Mouse (Mus musculus): ENCODE data around the gene Kmt2b.

DNA sequence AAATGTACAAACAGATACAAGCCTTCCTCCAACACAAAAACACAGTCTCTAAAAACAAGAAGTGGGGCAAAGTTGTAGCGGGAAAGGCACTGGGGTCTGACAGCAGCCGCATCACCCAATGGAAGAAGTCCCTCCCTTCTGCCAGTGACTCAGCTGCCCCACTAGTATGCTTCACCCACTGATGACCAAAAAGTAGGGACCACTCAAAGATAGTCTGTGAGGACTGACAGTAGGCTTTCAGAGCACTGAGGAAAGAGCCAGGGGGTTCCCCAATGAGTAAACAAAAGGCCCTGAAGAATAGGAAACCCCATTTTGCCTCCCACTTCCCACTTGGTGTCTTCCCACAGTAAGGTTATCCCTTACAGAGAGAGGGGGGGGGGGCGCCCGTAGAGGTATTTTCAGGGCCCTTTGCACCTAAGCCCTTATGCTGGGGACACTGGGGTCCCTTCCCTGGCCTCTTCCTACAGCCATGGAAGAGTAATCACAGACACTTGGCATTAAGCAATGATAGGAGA lies 6.0 kb upstream of the Kmt2b start:
- no peak for TF ChIP-seq CTCF (IDR thresholded peaks at IDR 0.05; ENCODE audit: control insufficient read depth, insufficient read depth, insufficient replicate concordance, low read depth, low read length)
- no peak for TF ChIP-seq POLR2A (IDR thresholded peaks at IDR 0.05; ENCODE audit: control insufficient read depth, low read depth, low read length)

All from testis, adult 2 months (tissue).